Mouse (Mus musculus): ENCODE measurements at regions not wholly inside any gene's neighbourhood (a gene's known extent, or its start where the extent isn't known, plus 50 kb on each side); places are given as distances from the start of the nearest gene placed in this dataset.

- Histone ChIP-seq H3K9ac (replicated peaks; ENCODE audit: low read length) (no peak overlapping the region), H3K27ac (ENCODE audit: low read length) (no peak overlapping the region), H3K27me3 (ENCODE audit: insufficient read depth, low read length) (no peaks in the 10 kb centered on the region), H3K4me1 (ENCODE audit: insufficient read depth, low read length) (peaks cover 16% of the 10 kb centered on the region), H3K4me2 (replicated peaks; ENCODE audit: low read depth, low read length) (no peak overlapping the region), H3K9me3 (ENCODE audit: low read length) (no peaks in the 10 kb centered on the region), H3K36me3 (ENCODE audit: insufficient read depth, low read length) (no peaks in the 10 kb centered on the region), H3K4me3 (ENCODE audit: low read length) (no peak overlapping the region)
- no peak for ATAC-seq (ENCODE audit: low FRiP score, low TSS enrichment)
- 80% methylated on average over 5 of the region's 5 CpGs for WGBS
Measured at GRCm38 (mm10) chr12:33591031-33591430, 161.6 kb downstream of the Twistnb start.

DNA sequence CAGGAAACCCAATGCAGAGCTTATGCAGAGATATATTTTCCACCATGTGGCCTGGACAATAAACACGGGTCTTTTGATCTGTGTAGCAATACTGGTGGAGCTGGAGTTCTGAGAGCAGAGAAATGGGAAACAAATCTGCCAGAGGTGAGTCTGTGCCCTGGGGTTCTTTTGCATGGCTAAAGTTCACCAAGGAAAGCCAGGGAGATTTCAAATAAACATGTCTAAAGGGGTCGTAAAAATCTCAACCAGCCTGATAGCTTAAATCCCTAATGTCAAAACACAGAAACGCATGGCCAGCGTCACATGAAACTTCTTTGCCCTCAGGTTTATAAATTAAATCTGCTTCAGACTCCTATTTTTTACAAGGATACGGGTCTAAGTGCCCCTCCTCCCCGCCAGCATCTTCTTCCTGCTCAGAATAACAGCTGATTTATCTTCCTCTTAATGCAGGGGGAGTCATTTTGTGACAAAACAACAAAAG is 163.0 kb downstream of the Twistnb start:
- Histone ChIP-seq H3K4me3 (ENCODE audit: low read length) (peak overlapping the region; percentile 36), H3K9me3 (ENCODE audit: low read length) (no peaks in the 10 kb centered on the region), H3K9ac (replicated peaks; ENCODE audit: low read length) (0 out of 2 replicates have a peak overlapping the region, but pooled peaks have one; percentile 9), H3K4me1 (ENCODE audit: insufficient read depth, low read length) (peaks cover 16% of the 10 kb centered on the region), H3K27me3 (ENCODE audit: insufficient read depth, low read length) (no peaks in the 10 kb centered on the region), H3K4me2 (replicated peaks; ENCODE audit: low read depth, low read length) (peak overlapping the region; percentile 56), H3K27ac (ENCODE audit: low read length) (peak overlapping the region; percentile 68), H3K36me3 (ENCODE audit: insufficient read depth, low read length) (no peaks in the 10 kb centered on the region)
- WGBS = 7% methylated on average over 6 of the region's 6 CpGs
- ATAC-seq (ENCODE audit: low FRiP score, low TSS enrichment) = peak; percentile 88

- Histone ChIP-seq H3K9ac (replicated peaks; ENCODE audit: low read length) (peak overlapping the region; percentile 51; the same call in 1 of the 2 replicates), H3K27ac (ENCODE audit: low read length) (peak overlapping the region; percentile 68), H3K4me1 (ENCODE audit: insufficient read depth, low read length) (peaks cover 16% of the 10 kb centered on the region), H3K27me3 (ENCODE audit: insufficient read depth, low read length) (no peaks in the 10 kb centered on the region), H3K36me3 (ENCODE audit: insufficient read depth, low read length) (no peaks in the 10 kb centered on the region), H3K4me3 (ENCODE audit: low read length) (peak overlapping the region; percentile 36), H3K4me2 (replicated peaks; ENCODE audit: low read depth, low read length) (peak overlapping the region; percentile 56), H3K9me3 (ENCODE audit: low read length) (no peaks in the 10 kb centered on the region)
- peak; percentile 71 for ATAC-seq (ENCODE audit: low FRiP score, low TSS enrichment)
- WGBS = 14% methylated on average over 17 of the region's 17 CpGs
Measured at GRCm38 (mm10) chr12:33592938-33593337, 163.5 kb downstream of the Twistnb start.

DNA sequence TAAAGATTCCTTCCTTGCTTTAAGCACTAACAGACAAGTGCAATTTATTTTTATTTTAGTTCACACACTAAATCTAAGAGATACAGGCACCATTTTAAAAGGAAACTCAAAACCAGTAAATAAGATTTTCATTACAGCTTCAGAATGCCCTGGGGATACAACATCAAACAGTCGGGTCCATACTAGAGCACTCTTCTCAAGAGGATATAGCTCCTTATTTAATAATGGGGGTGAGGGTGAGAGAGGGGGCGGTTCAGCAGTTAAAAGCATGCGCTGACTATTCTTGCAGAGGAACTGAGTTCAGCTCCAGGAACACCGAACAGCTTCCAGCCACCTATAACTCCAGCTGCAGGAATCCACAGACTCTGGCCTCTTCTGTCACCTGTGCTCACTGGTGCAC is 164.2 kb downstream of the Twistnb start:
- H3K9me3 ChIP-seq (ENCODE audit: low read length) = no peaks in the 10 kb centered on the region
- WGBS = 16% methylated on average over 4 of the region's 4 CpGs
- no peak for ATAC-seq (ENCODE audit: low FRiP score, low TSS enrichment)
- H3K4me1 ChIP-seq (ENCODE audit: insufficient read depth, low read length) = peaks cover 16% of the 10 kb centered on the region
- H3K36me3 ChIP-seq (ENCODE audit: insufficient read depth, low read length) = no peaks in the 10 kb centered on the region
- no peak overlapping the region for H3K9ac ChIP-seq (replicated peaks; ENCODE audit: low read length)
- H3K27ac ChIP-seq (ENCODE audit: low read length) = no peak overlapping the region
- H3K27me3 ChIP-seq (ENCODE audit: insufficient read depth, low read length) = no peaks in the 10 kb centered on the region
- H3K4me2 ChIP-seq (replicated peaks; ENCODE audit: low read depth, low read length) = peak overlapping the region; percentile 56; the same call in 1 of the 2 replicates
- no peak overlapping the region for H3K4me3 ChIP-seq (ENCODE audit: low read length)

DNA sequence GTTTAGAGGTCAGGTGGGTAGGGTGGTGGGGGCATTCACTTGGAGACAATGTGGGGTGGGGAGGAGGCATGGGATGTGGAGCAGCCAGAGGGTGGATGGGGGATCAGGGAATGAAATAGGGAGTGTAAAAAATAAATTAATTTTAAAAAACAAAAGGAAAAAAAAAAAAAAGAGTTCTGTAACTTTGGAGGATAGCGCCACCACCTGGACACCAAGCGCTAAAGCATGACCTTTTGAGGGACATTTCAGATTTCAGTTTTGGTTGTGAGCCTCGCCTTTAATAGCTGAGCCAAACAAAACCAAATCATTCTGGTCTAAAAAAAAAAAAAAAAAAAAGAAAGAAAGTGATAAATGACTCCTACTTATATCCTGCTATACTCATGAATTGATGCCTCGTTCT is 176.0 kb downstream of the Twistnb start:
- no peaks in the 10 kb centered on the region for H3K27me3 ChIP-seq (ENCODE audit: insufficient read depth, low read length)
- H3K4me1 ChIP-seq (ENCODE audit: insufficient read depth, low read length) = no peaks in the 10 kb centered on the region
- no peak overlapping the region for H3K4me3 ChIP-seq (ENCODE audit: low read length)
- ATAC-seq (ENCODE audit: low FRiP score, low TSS enrichment) = no peak
- H3K27ac ChIP-seq (ENCODE audit: low read length) = no peak overlapping the region
- H3K4me2 ChIP-seq (replicated peaks; ENCODE audit: low read depth, low read length) = no peak overlapping the region
- H3K36me3 ChIP-seq (ENCODE audit: insufficient read depth, low read length) = no peaks in the 10 kb centered on the region
- 0 out of 2 replicates have a peak, but pooled peaks cover 3% of the 10 kb centered on the region for H3K9me3 ChIP-seq (ENCODE audit: low read length)
- H3K9ac ChIP-seq (replicated peaks; ENCODE audit: low read length) = no peak overlapping the region
- 67% methylated on average over 4 of the region's 4 CpGs for WGBS

DNA sequence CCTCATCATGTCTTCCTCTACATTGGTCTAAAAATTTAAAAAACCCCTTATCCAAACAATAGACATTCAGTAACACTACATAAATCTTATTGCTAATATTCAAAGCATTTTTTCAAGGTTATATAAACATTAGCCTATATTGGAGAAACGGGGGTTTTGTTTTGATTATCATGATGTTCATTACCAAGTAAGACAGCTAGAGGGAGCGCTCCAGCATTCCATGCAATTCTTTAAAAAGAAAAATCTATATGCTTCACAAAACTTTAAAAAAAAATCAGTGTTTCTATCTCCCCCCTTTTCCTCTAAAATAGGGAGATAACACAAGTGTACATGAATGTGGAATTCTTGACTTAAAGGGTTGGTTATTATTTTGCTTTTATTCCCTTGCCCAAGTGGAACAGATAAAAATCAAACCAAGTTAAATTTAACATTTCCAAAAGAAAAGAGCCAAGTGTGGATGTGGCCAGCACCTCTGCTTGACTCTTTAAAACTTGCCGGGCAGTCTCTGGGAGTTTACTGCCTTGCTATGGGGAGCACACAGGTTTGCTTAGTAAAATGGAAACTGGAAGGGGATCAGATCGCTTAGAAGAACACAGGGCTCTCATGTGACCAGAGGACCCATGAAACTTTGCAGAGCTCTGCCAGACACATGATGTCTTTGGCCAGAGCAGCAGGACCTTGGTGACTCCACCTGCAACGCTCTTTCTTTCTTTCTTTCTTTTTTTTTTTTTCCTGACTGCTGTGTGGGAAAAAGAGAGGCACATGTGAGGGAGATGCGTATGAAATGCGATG is 178.6 kb downstream of the Twistnb start:
- Histone ChIP-seq H3K4me3 (ENCODE audit: low read length) (no peak overlapping the region), H3K4me2 (replicated peaks; ENCODE audit: low read depth, low read length) (no peak overlapping the region), H3K4me1 (ENCODE audit: insufficient read depth, low read length) (no peaks in the 10 kb centered on the region), H3K36me3 (ENCODE audit: insufficient read depth, low read length) (no peaks in the 10 kb centered on the region), H3K27me3 (ENCODE audit: insufficient read depth, low read length) (no peaks in the 10 kb centered on the region), H3K27ac (ENCODE audit: low read length) (no peak overlapping the region), H3K9me3 (ENCODE audit: low read length) (0 out of 2 replicates have a peak, but pooled peaks cover 3% of the 10 kb centered on the region), H3K9ac (replicated peaks; ENCODE audit: low read length) (no peak overlapping the region)
- ATAC-seq (ENCODE audit: low FRiP score, low TSS enrichment) = no peak
- WGBS = 59% methylated on average over 7 of the region's 7 CpGs

GRCm38 (mm10) chr12:33612378-33612777 is 182.9 kb downstream of the Twistnb start:
- Histone ChIP-seq H3K27me3 (ENCODE audit: insufficient read depth, low read length) (no peaks in the 10 kb centered on the region), H3K4me2 (replicated peaks; ENCODE audit: low read depth, low read length) (no peak overlapping the region), H3K9me3 (ENCODE audit: low read length) (no peaks in the 10 kb centered on the region), H3K9ac (replicated peaks; ENCODE audit: low read length) (no peak overlapping the region), H3K36me3 (ENCODE audit: insufficient read depth, low read length) (no peaks in the 10 kb centered on the region), H3K4me3 (ENCODE audit: low read length) (no peak overlapping the region), H3K27ac (ENCODE audit: low read length) (no peak overlapping the region), H3K4me1 (ENCODE audit: insufficient read depth, low read length) (no peaks in the 10 kb centered on the region)
- 81% methylated on average over 3 of the region's 3 CpGs for WGBS
- ATAC-seq (ENCODE audit: low FRiP score, low TSS enrichment) = no peak

GRCm38 (mm10) chr12:33620391-33620790 is 191.0 kb downstream of the Twistnb start:
- 60% methylated on average over 4 of the region's 4 CpGs for WGBS
- ATAC-seq (ENCODE audit: low FRiP score, low TSS enrichment) = no peak
- H3K27ac ChIP-seq (ENCODE audit: low read length) = no peak overlapping the region
- no peaks in the 10 kb centered on the region for H3K4me1 ChIP-seq (ENCODE audit: insufficient read depth, low read length)
- H3K9ac ChIP-seq (replicated peaks; ENCODE audit: low read length) = no peak overlapping the region
- no peaks in the 10 kb centered on the region for H3K36me3 ChIP-seq (ENCODE audit: insufficient read depth, low read length)
- H3K4me2 ChIP-seq (replicated peaks; ENCODE audit: low read depth, low read length) = no peak overlapping the region
- no peaks in the 10 kb centered on the region for H3K9me3 ChIP-seq (ENCODE audit: low read length)
- no peaks in the 10 kb centered on the region for H3K27me3 ChIP-seq (ENCODE audit: insufficient read depth, low read length)
- H3K4me3 ChIP-seq (ENCODE audit: low read length) = no peak overlapping the region

GRCm38 (mm10) chr12:33626092-33626882 is 196.9 kb downstream of the Twistnb start:
- H3K9ac ChIP-seq (replicated peaks; ENCODE audit: low read length) = no peak overlapping the region
- H3K9me3 ChIP-seq (ENCODE audit: low read length) = no peaks in the 10 kb centered on the region
- no peak for ATAC-seq (ENCODE audit: low FRiP score, low TSS enrichment)
- no peak overlapping the region for H3K27ac ChIP-seq (ENCODE audit: low read length)
- 61% methylated on average over 4 of the region's 4 CpGs for WGBS
- no peaks in the 10 kb centered on the region for H3K36me3 ChIP-seq (ENCODE audit: insufficient read depth, low read length)
- H3K27me3 ChIP-seq (ENCODE audit: insufficient read depth, low read length) = no peaks in the 10 kb centered on the region
- no peak overlapping the region for H3K4me3 ChIP-seq (ENCODE audit: low read length)
- H3K4me1 ChIP-seq (ENCODE audit: insufficient read depth, low read length) = no peaks in the 10 kb centered on the region
- H3K4me2 ChIP-seq (replicated peaks; ENCODE audit: low read depth, low read length) = no peak overlapping the region
